Mouse (Mus musculus) left cerebral cortex, adult 9 months (tissue): ENCODE measurements around the gene Fam98c.
"Not testable (repeated sequence)": the region's sequence is repeated elsewhere in the genome, so short reads cannot be mapped to it uniquely, and the experiment has no call there.

Source experiments
- DNase-seq, 2 experiments: peaks; one replicate each; pipeline ENCODE4 v3.0.0; 2022; ENCODE audit warnings: low spot score in 2 of 2

Fam98c gene

DNA sequence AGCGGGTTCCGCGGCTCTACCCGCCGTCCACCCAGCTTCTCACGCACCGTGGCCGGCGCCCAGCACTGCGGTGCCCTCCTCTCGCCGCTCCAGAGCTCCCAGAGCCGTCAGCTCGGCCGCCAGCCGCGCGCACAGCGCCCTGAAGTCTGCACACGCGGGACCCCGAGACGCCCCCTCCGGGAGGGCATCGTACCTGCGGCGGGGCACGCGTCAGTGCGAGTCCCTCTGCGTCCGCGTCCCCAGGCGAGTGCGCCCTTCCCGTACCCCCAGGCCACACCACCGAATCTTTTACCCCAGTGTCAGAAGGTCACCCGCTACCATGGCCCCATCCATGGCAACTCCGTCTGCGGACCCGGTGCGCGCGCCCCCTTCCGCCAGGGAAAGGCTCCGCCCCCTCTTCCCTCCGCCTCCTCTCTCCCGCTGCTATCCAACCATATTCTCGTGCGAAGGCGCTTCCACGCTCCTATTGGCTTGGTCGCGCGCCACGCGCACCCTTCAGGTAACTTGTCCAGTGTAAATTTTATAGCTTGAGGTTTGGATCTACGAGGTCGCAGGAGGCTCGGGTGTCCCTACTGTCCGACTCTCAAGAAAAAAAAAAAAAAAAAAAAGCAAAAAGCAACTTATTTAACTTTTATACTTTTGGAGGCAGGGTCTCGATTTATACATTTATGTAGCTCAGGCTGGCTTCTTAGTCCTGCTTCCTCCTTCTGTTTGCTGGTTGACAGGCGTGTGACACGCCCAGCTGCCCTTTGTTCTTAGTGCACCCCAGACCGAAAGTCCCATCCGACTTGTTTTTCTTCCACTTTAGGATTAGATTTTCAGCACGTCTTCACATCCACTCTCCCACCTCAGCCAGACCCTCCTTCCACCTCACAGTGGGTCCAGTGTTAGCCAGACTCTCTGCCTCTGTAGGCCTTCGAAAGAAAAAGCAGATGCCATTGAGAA, at the start of gene Fam98c:
TSS of gene Fam98c (minus strand) at position 397 of the 945 bp plus-strand sequence.
- DNase-seq: peak in 1 of 2 experiments; percentile 87

GRCm38 (mm10) chr7:29202577-29202976, 46.5 kb upstream of the Fam98c start:
- no peak for DNase-seq

DNA sequence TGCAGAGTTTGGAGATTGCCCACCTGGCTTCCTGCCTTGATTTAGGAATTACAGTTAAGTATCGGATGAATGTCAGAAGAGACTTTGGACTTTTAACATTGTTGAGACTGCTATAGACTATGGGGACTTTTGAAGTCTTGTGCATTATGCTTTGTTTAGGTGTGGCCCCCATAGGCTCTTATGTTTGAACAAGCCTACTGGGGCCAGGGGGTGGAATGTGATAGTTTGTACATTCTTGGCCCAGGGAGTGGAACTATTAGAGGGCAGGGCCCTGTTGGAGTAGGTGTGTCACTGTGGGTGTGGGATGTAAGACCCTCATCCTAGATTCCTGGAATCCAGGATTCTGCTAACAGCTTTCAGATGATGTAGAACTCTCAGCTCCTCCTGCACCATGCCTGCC, 38.2 kb upstream of the Fam98c start:
- not testable (repeated sequence) for DNase-seq

- DNase-seq: not testable (repeated sequence)
These were observed 25.3 kb upstream of the Fam98c start for GRCm38 (mm10) chr7:29181323-29181722.

DNA sequence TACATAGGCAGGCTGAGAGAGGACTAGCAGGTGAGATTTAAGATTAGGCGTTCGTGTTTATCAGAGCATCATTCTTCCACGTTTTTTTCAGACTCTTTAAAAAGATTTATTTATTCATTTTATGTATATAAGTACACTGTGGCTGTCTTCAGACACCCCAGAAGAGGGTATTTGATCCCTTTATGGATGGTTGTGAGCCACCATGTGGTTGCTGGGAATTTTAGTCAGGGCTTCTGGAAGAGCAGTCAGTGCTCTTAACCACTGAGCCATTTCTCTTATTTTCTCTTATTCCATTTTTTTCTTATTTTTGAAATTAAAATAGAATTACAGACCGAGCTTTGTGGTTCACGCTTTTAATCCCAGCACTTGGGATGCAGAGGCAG, 24.8 kb upstream of the Fam98c start:
- DNase-seq: no peak

- DNase-seq: peak; percentile 93 to 96
These were observed 24.2 kb upstream of the Fam98c start, which contains the start of gene Psmd8 for GRCm38 (mm10) chr7:29180077-29180853. Gene Psmd8, minus strand, starts transcription at chr7:29180701.

DNA sequence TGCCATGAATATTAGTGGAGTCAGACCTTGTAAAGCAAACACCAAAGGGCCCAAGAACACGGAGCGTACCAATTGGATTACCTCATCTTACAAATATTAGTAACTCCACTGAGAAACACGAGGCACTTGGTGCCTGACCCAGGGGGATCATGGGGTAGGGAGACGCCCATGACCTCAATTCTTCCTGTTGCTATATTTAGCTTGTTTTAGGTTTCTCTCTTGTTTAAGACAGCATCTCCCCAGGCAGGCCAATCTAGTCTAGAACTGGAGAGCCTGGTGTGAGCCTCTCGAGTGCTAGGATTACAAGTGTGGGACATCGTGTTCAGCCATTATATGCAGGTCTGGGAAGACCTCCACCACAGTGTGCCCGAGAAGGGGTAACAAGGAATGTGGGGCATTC, 23.3 kb upstream of the Fam98c start:
- no peak for DNase-seq

- no peak for DNase-seq
These were observed 22.1 kb upstream of the Fam98c start for GRCm38 (mm10) chr7:29178106-29178505.

GRCm38 (mm10) chr7:29172390-29173016, 16.5 kb upstream of the Fam98c start:
- no peak for DNase-seq

DNA sequence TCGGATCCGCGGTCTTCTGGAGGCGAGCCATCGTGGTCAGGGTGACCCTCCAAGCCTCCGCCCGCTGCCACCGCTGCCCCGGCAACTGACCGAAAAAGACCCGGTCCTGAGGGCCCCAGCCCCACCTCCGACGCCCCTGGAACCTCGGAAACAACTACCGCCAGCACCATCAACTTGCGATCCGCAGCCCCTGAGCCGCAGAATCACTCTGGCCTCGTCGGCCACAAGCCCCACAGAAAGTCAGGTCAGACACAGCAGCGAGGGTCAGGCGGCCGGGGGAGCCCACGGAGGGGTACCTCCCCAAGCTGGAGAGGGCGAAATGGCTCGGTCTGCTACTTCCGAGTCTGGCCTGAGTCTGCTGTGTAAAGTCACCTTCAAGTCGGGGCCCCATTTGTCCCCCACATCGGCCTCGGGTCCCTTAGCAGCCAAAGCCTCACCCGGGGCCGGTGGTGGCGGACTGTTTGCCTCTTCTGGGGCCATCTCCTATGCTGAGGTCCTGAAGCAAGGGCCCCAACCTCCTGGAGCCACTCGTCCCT, 15.6 kb upstream of the Fam98c start:
- no peak for DNase-seq

- no peak for DNase-seq
These were observed 14.9 kb upstream of the Fam98c start for GRCm38 (mm10) chr7:29170755-29171561.

DNA sequence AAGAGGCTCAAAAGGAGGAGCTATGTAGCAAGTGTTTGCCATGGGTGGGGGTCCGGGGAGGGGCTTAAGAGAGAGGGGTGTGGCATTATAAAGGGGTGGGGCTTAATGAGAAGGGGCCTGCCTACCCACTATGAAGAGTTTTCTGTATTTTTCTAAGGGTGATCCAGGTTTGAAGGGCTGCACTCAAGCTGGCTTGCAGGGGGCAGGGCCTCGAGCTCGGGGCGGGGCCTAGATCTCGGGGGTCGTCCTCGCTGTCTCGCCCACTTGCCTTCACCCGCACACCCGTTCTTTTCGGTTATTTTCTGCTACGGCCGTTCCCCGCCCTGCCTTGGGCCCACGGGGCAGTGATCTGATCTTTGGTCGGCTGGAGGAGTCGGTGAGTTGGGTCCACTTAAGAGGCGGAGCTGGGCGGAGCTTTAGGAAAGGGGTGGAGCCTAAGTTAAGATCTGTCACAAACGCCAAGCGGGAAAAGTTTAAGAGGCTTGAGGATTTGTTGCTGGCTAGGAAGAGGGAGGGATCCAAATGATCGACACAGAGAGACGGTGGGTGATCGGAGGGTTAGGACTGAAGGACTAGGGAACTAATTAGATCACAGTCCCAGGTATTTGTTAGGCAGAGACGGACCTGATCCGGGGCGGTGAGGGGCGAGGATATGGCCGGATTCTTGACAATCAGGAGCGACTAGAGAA, 14.2 kb upstream of the Fam98c start, which contains the start of the genes Ggn and Spred3:
TSS of gene Ggn (plus strand) at position 145 of the 689 bp plus-strand sequence.
TSS of gene Spred3 (minus strand) at position 346 of the 689 bp plus-strand sequence.
- peak in 1 of 2 experiments; percentile 58 for DNase-seq

GRCm38 (mm10) chr7:29169231-29170065, 13.4 kb upstream of the Fam98c start:
- DNase-seq: peak in 1 of 2 experiments; percentile 83

GRCm38 (mm10) chr7:29168791-29169230, 12.8 kb upstream of the Fam98c start:
- no peak for DNase-seq

- DNase-seq: no peak
These were observed 12.2 kb upstream of the Fam98c start for GRCm38 (mm10) chr7:29168121-29168695.

DNA sequence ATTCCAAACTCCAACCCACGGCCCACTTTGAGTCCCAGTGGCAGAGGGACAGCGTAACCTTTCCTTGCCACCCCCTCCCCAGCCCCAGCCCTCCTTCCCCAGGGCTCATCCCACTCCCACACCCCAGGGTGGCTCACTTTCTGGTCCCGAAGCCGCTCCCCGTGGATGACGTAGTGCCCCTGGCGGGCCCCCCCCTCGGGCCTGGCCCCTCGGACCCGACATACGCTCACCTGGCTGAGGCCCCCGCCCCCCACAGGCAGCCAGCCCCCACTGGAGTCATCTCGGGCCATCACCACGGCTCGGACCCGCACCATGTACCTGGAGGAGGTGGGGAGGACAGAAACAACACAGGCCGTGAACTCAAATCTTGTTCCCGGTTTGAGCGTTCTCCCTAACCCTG, 11.6 kb upstream of the Fam98c start:
- no peak for DNase-seq

GRCm38 (mm10) chr7:29162750-29163525, 6.9 kb upstream of the Fam98c start:
- DNase-seq: no peak

DNA sequence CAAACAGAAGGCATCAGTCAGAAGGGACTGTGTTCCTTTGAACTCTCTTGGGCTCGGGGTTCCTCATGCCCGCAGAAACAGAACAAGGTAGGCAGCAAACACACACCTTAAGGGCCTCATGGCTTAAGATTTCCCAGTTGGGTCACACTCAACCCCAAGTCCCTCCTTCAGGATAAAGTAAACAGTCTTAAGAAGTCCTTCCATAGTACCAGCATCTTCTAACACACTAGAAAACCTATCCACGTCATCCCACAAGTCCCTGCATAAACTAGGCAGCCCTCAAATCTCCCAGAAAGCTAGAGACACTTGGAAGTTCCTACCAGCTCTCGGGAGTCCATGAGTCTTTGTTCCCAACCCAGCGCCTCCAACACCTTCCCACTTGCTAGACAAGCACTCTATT, 6.3 kb upstream of the Fam98c start:
- DNase-seq: no peak
